Mouse (Mus musculus) liver, embryonic 14.5 days (tissue): ENCODE results near the gene Pld1. TPM values are rescaled to one million over a fixed set of nuclear protein-coding genes. Genes with fewer than 3 reads are reported as not detected.

Experiments
- ATAC-seq: fragments of 200-750 bp; cut with Nextera tagmentation; 2 replicates; pipeline ENCODE4 v1.8.0; 2017; ENCODE audit warnings: moderate number of reproducible peaks, mild to moderate bottlenecking, moderate library complexity; ENCODE audit not compliant: insufficient read depth
- DNase-seq, 3 experiments: peaks; one replicate each; pipeline ENCODE4 v3.0.0-alpha.2; 2012 to 2013; ENCODE audit warnings: low read depth in 3 of 3, low spot score in 3 of 3
- H3K27ac ChIP-seq: fragments of 300-500 bp; sonication (generic); 2 replicates; pipeline ENCODE4 v1.5.1; 2014; ENCODE audit warnings: moderate library complexity, mild to moderate bottlenecking, control low read depth, inconsistent platforms
- H3K27me3 ChIP-seq: fragments of 300-500 bp; sonication (generic); 2 replicates; pipeline ENCODE4 v1.6.1; 2014; ENCODE audit warnings: mild to moderate bottlenecking, low read length, moderate library complexity; ENCODE audit not compliant: control insufficient read depth, insufficient read depth
- H3K36me3 ChIP-seq: fragments of 300-500 bp; sonication (generic); replicated peaks from 2 replicates; pipeline ENCODE4 v1.6.1; 2014; ENCODE audit warnings: low read depth; ENCODE audit not compliant: control insufficient read depth, insufficient read depth
- H3K4me1 ChIP-seq, 2 experiments: fragments of 200-500 bp in 1 of 2; fragments of 300-500 bp in 1 of 2; sonication (generic) in 1 of 2; replicated peaks; 2 replicates each; pipeline ENCODE4 v1.6.1; 2012 to 2014; ENCODE audit warnings: antibody characterized with exemption in 1 of 2, inconsistent platforms in 1 of 2, low read length in 1 of 2; ENCODE audit not compliant: control insufficient read depth in 2 of 2, insufficient read depth in 2 of 2
- H3K4me2 ChIP-seq: fragments of 300-500 bp; sonication (generic); 2 replicates; pipeline ENCODE4 v1.6.1; 2014; ENCODE audit warnings: low read depth, mild to moderate bottlenecking, control low read depth, moderate library complexity
- H3K4me3 ChIP-seq, 2 experiments: fragments of 200-500 bp in 1 of 2; fragments of 300-500 bp in 1 of 2; sonication (generic) in 1 of 2; 2 replicates each; pipeline ENCODE4 v1.5.1; 2012 to 2014; ENCODE audit warnings: low read depth in 2 of 2, low read length in 2 of 2, mild to moderate bottlenecking in 2 of 2, control low read depth in 1 of 2, inconsistent platforms in 1 of 2, moderate library complexity in 1 of 2; ENCODE audit not compliant: insufficient read depth in 1 of 2
- H3K9ac ChIP-seq: fragments of 300-500 bp; sonication (generic); replicated peaks from 2 replicates; pipeline ENCODE4 v1.6.1; 2014; ENCODE audit warnings: mild to moderate bottlenecking, control low read depth, moderate library complexity
- H3K9me3 ChIP-seq: fragments of 300-500 bp; sonication (generic); 2 replicates; pipeline ENCODE4 v1.6.1; 2016; ENCODE audit warnings: low read length, mixed read lengths; ENCODE audit not compliant: control insufficient read depth
- CTCF ChIP-seq: IDR thresholded peaks from 2 replicates; pipeline ENCODE4 v1.5.1; 2016; ENCODE audit warnings: antibody characterized with exemption, low read depth, control low read depth
- EP300 ChIP-seq: IDR thresholded peaks from 2 replicates; pipeline ENCODE4 v1.6.1; 2016; ENCODE audit warnings: antibody characterized with exemption, low read depth
- WGBS: fragments of 180-500 bp; shearing (Covaris S2); extraction: QIAGEN DNeasy Blood & Tissue Kit; methylation state at CpG from one replicate; pipeline ENCODE4 v1.1.7; 2014; ENCODE audit not compliant: insufficient replicate concordance; 5-methylcytosine and 5-hydroxymethylcytosine counted together
- polyA plus RNA-seq, 2 experiments: library from polyadenylated mRNA; depleted of rRNA in 1 of 2; stranded (reverse) in 1 of 2; unstranded in 1 of 2; fragments of >200 nt; fragmentation: Nextera tagmentation in 1 of 2; extraction: Ambion mirVana in 1 of 2; gene quantifications; 2 replicates each; pipeline versions ENCODE4 v1.2.1 to v1.2.3; 2012 to 2014

Pld1 gene
- polyA plus RNA-seq, 2 experiments = 2.9 to 4.4 TPM

DNA sequence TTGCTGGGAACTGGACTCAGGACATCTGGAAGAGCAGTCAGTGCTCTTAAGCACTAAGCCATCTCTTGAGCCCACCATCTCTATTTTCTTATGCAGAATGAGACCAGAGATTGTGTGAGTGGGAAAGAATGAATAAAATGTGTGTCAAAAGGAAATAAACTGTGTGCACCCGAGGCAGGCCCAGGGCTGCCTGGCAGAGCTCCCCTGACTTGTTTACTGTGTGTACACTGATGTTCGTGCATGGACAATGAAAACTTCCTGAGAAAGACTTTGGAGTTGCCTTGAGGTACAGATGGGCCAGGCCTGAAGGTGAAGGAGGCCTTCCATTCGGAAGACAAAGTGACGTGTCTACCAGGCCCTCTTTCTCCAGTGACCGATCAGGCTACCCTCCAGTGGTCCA, 6.1 kb upstream of the Pld1 start:
- no peaks in the 10 kb centered on the region for H3K27me3 ChIP-seq
- no peak overlapping the region for H3K9ac ChIP-seq
- H3K4me2 ChIP-seq = no peak overlapping the region
- no peak overlapping the region for H3K27ac ChIP-seq
- DNase-seq (no peak), ATAC-seq (no peak)
- 69% methylated on average over 5 of the region's 5 CpGs for WGBS
- no peak for TF ChIP-seq EP300
- TF ChIP-seq CTCF = no peak
- no peaks in the 10 kb centered on the region for H3K4me1 ChIP-seq
- H3K36me3 ChIP-seq = no peaks in the 10 kb centered on the region
- H3K4me3 ChIP-seq = no peak overlapping the region
- no peaks in the 10 kb centered on the region for H3K9me3 ChIP-seq

DNA sequence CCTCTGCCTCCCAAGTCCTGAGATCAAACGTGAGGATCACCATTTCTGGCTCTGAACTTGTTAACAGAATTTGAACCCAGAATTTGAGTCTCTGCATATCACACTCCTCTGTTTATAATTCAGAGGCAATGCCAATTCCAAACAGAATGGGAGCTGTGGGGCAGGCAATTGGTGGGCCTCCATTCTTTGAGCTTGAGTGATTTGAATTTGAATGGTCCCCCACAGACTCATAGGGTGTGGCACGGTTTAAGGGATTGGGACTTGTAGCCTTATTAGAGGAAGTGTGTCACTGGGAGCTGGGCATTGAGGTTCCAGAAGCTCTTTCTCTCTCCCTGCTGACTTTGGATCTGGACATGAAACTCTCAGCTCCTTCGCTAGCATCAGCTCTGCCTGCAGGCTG, 2.9 kb upstream of the Pld1 start:
- Histone ChIP-seq H3K4me1 (0 out of 4 replicates have a peak, but pooled peaks cover 0 to 5% of the 10 kb centered on the region in 2 experiments), H3K27ac (no peak overlapping the region), H3K4me3 (no peak overlapping the region), H3K27me3 (no peaks in the 10 kb centered on the region; the same call in 1 of the 2 replicates), H3K4me2 (no peak overlapping the region), H3K9me3 (no peaks in the 10 kb centered on the region), H3K9ac (no peak overlapping the region), H3K36me3 (no peaks in the 10 kb centered on the region)
- WGBS = 70% methylated on average over 3 of the region's 3 CpGs
- no peak for TF ChIP-seq CTCF
- no peak for TF ChIP-seq EP300
- no peak for ATAC-seq
- no peak for DNase-seq

DNA sequence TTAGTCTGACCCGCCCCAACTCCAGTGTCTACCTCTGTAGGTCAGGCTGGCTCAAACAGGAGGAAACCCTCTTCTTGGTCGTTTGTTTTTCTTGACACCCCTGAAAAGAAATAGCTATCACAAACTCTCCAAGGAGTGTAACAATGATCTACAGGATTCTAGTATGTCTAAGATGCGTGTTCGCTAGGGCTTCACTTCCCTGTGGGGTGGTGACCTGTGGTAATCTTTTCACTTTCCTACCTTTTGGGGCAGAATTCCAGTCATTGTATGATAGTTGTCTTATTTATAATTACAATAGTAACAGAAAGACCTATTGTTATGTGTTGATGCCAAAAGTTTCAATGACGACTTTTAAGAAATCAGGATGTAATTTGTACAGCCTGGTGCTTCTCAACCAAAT, 1.8 kb upstream of the Pld1 start:
- Histone ChIP-seq H3K4me1 (peaks cover 0 to 7% of the 10 kb centered on the region in 2 experiments; a peak in 1 of 4 replicates), H3K27me3 (no peaks in the 10 kb centered on the region; the same call in 1 of the 2 replicates), H3K4me3 (no peak overlapping the region), H3K9ac (no peak overlapping the region), H3K27ac (no peak overlapping the region), H3K9me3 (no peaks in the 10 kb centered on the region), H3K36me3 (no peaks in the 10 kb centered on the region), H3K4me2 (no peak overlapping the region)
- ATAC-seq (no peak), DNase-seq (no peak)
- 64% methylated on average over 5 of the region's 5 CpGs for WGBS
- TF ChIP-seq EP300 = no peak
- no peak for TF ChIP-seq CTCF

GRCm38 (mm10) chr3:27937144-27938110, 1.1 kb upstream of the Pld1 start:
- H3K4me1 ChIP-seq = peaks cover 0 to 7% of the 10 kb centered on the region in 2 experiments; a peak in 1 of 4 replicates
- H3K4me3 ChIP-seq = no peak overlapping the region
- H3K36me3 ChIP-seq = no peaks in the 10 kb centered on the region
- H3K4me2 ChIP-seq = no peak overlapping the region
- TF ChIP-seq CTCF (no peak), EP300 (no peak)
- DNase-seq = no peak
- H3K27me3 ChIP-seq = no peaks in the 10 kb centered on the region; the same call in 1 of the 2 replicates
- H3K9ac ChIP-seq = no peak overlapping the region
- 62% methylated on average over 13 of the region's 13 CpGs for WGBS
- no peaks in the 10 kb centered on the region for H3K9me3 ChIP-seq
- no peak for ATAC-seq
- no peak overlapping the region for H3K27ac ChIP-seq

DNA sequence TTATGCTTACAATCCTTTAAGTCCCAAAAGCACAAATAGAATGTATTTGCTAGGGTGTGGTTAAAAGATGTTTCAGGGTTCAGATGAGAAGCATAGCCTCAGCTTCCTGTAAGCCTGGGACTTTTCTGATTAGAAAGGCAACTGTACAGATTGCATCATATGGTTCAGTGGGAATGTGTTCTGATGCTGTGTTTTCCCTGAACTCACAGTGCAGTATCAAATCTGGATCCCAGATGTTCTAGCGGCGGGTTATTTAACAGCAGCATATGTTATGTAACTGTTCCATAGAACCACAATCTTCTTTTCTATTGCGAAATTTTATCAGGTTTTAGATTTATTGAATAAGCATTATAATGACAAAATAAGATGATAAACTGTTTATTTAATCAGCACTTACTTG, 3.1 kb downstream of the Pld1 start:
- no peak overlapping the region for H3K9ac ChIP-seq
- no peaks in the 10 kb centered on the region for H3K9me3 ChIP-seq
- H3K36me3 ChIP-seq = no peaks in the 10 kb centered on the region
- no peak for TF ChIP-seq EP300
- TF ChIP-seq CTCF = no peak
- H3K27me3 ChIP-seq = no peaks in the 10 kb centered on the region; the same call in 1 of the 2 replicates
- ATAC-seq (no peak), DNase-seq (no peak)
- no peak overlapping the region for H3K27ac ChIP-seq
- WGBS = 51% methylated on average over 3 of the region's 3 CpGs
- no peak overlapping the region for H3K4me3 ChIP-seq
- H3K4me2 ChIP-seq = no peak overlapping the region
- peaks cover 0 to 7% of the 10 kb centered on the region in 2 experiments; a peak in 1 of 4 replicates for H3K4me1 ChIP-seq
